Mouse (Mus musculus) small intestine, adult 2 months (tissue): ENCODE results near the gene Gm38394.
"Not testable (repeated sequence)": the region's sequence is repeated elsewhere in the genome, so short reads cannot be mapped to it uniquely, and the experiment has no call there.

Source experiments
- CTCF ChIP-seq: fragments of 200-500 bp; IDR thresholded peaks from 2 replicates; pipeline ENCODE4 v1.5.1; 2012; ENCODE audit warnings: low read depth, mild to moderate bottlenecking, control low read depth, inconsistent platforms, low read length, moderate library complexity, mixed read lengths; ENCODE audit not compliant: insufficient replicate concordance, insufficient read length; ENCODE audit errors: extremely low read depth
- POLR2A ChIP-seq: fragments of 200-500 bp; IDR thresholded peaks from 2 replicates; pipeline ENCODE4 v1.6.1; 2012; ENCODE audit warnings: low read depth, mild to moderate bottlenecking, control low read depth, inconsistent platforms, low read length, moderate library complexity

- not testable (repeated sequence) for TF ChIP-seq POLR2A, CTCF
Observed at GRCm38 (mm10) chr1:133665713-133666112, 4.6 kb upstream of the Gm38394 start.
